Mouse (Mus musculus): ENCODE measurements around the gene Corin.

DNA sequence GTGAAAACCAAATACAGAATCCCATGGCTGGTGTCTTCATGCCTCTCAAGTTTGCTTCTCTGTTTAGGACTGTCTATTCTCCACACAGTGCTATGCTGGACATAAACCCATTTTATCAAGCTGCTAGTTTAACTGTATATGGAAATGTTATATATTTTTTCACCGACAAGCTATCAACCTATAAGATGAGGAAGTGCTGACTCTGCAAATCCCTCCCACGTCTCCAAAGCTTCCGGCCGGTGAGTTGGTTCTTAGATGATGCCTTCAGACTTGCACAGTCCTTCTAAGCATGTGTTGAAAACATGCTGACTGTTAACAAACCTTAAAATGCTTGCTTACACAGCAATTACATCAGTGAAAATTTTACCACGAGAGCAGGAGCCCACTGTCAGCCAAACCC is 168.4 kb downstream of the Corin start:
- TF ChIP-seq FLI1 (IDR thresholded peaks at IDR 0.05; ENCODE audit: low read length) (no peak), GATA1 (IDR thresholded peaks at IDR 0.05; ENCODE audit: borderline replicate concordance, low read length) (no peak)

Data from megakaryocyte, embryonic 14.5 days (primary cell).